Mouse (Mus musculus) Muller cell, postnatal 12 days (primary cell): ENCODE data around the gene Tmem216.

Source experiments
- DNase-seq: peaks from one replicate; pipeline ENCODE4 v3.0.0-alpha.2; 2015; ENCODE audit errors: inconsistent ontology term

Gene Tmem216

DNA sequence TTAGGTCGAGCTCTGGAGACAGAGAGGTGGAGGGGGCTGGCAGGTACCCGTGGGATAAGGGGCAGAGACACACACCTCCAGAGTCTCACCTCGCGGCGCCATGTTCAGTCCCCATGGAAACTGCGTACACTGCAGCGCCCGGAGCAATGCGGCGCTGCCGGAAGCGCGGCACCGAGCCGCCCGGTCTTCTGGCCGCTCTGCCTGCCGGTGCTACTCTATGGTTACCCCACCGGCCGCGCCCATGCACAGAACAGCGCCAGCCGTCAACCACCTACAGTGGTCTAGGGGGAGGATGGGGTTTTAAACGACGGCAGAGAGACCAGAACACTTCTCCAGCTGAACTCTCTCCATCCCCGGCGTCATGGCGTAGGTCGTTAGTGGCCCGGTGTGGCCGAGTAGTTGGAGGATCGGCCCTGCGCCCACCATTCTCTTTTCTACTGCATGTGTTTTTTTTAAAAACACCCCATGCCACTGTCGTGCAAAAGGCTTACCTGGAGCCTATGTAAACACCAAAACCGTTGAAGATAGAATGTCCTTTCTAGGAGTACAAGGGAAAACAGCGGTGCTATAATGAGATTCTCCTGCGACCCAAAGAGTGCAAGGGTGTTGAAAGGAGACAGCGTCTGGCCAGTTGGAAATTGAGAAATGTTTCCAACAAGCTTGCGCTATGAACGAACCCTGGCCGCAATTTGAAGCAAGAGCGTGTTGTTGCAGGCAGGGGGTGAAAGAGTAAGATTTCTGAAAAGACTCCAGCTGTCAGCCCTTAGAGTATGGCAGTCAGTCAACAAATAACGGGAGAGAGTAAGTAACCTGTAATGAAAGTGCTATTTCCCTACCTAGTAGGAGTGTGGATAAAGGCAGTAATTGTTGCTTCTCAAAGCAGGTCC lies at the start of gene Tmem216:
TSS of gene Tmem216 (minus strand) at position 615 of the 887 bp plus-strand sequence.
- peak; percentile 77 for DNase-seq

- peak; percentile 99 for DNase-seq
Measured at GRCm38 (mm10) chr19:10605293-10605900, 49.4 kb upstream of the Tmem216 start, which contains the start of the genes Ddb1 and Tkfc. Ddb1 (plus strand) TSS chr19:10605327. Tkfc (minus strand) TSS chr19:10605654.

GRCm38 (mm10) chr19:10604534-10604933 lies 48.5 kb upstream of the Tmem216 start:
- no peak for DNase-seq

DNA sequence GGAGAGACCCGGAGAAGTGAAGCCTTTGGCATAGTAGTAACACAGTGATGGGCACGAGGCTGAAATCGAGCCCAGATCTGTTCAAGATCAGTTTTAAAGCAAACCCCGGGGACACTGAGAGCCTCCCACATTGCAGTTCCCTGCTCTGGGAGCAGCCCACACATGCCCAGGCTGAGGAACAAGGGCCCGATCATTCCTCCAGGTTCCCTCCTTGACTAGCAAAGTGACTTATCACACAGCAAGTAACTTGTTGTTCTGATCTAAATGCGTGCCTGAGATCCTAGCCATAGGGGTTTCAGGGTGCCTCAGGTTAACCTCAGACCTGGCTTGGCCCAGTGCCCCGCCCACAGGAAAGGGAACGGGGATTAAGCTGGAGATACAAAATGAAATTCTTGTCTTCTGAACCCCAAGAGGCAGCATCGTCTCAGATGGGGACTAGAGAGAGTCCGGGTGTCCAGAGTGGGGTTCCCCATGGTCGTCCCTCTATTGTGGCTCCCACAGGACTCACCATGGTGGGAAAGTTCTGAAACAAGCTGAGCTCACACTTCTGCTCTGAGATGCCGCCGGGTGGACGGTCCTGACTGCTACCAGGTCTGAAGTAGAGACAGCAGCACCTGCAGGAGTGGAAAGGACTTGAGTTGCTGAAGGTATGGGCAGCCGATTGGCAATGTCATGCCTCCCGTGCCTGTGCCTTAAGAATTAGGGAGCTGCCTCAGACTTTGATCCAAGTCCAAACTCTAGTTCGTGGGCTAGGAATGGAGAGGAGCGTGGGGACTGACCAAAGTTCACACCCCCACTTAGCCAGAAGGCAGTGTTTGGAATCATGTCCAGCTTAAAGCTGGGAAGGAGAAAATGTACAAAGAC lies 47.9 kb upstream of the Tmem216 start:
- DNase-seq: no peak

GRCm38 (mm10) chr19:10602787-10603186 lies 46.7 kb upstream of the Tmem216 start:
- peak; percentile 87 for DNase-seq

DNA sequence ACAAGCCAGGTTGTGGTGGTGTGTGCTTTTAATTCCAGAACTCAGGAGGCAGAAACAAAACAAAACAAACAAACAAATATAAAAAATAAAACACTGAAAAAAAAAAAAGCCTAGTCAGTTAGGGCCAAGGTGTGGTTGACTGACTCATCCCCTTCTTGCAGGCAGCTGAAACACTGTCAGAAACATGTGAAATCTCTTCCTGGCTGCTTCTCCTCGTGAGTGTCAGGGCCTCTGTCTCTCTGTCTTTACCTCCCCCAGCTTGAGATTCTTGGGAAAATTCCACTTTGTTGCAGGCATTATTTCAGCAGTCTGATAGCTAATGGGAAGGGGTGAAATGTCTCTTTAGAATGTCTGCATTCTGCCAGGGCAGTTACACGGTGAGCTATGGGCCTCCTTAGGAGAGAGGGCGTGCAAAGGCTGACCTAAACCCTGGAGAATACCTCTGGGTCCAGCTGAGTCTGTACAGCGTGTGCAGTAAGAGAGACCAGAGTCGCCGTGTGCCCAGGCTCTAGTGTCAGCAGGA lies 46.3 kb upstream of the Tmem216 start:
- DNase-seq: no peak

DNA sequence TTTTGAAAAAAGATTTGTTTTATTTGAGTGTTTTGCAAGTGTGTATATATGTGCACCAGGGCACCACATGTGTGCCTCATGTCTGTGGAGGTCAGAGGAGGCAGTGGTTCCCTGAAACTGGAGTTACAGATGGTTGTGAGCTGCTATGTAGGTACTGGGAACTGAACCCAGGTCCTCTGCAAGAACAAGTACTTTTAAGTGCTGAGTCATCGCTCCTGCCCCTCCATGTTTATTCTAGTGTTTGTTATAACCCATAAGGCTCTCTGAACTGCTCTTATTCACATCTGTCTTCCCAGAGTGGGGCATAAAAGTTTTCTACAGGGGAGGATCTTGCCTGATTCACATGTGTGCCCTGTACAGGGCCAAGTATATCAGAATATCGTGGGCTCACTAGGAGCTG lies 43.6 kb upstream of the Tmem216 start:
- no peak for DNase-seq

- no peak for DNase-seq
Measured at GRCm38 (mm10) chr19:10598188-10598587, 42.1 kb upstream of the Tmem216 start.

DNA sequence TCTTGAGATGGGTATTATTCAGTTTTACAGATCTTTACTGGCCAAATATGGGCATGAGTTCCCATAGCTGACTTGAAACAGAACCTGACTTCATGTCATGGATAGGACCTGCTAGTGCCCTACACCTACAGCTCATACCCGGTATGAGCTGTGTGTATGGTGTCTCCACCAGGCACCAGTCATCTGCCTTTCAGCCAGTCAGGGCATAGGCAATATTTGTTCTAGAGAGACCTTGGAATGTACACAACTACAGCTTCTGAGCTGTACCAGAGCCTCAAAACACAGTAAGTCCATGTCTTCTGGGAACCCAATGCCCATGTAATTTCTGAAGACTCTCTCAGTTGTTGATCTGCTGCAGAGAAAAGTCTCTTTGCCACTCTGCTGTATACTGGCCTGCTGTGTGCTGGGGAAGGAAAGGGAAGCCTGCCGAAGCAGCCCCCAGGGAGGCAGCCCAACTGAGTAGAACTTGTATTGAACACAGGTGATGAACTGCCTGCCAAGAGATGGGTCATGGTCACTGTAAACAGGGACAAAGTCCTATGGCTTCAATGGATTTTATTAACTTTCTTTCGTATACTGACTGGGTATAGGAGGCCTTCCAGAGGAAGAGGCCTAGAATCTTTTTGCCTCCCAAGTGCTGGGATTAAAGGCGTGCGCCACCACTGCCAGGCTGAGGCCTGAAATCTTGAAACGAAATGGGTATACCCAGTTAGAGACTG lies 35.8 kb upstream of the Tmem216 start:
- DNase-seq: no peak

- DNase-seq: no peak
Measured at GRCm38 (mm10) chr19:10590301-10590700, 34.3 kb upstream of the Tmem216 start.

DNA sequence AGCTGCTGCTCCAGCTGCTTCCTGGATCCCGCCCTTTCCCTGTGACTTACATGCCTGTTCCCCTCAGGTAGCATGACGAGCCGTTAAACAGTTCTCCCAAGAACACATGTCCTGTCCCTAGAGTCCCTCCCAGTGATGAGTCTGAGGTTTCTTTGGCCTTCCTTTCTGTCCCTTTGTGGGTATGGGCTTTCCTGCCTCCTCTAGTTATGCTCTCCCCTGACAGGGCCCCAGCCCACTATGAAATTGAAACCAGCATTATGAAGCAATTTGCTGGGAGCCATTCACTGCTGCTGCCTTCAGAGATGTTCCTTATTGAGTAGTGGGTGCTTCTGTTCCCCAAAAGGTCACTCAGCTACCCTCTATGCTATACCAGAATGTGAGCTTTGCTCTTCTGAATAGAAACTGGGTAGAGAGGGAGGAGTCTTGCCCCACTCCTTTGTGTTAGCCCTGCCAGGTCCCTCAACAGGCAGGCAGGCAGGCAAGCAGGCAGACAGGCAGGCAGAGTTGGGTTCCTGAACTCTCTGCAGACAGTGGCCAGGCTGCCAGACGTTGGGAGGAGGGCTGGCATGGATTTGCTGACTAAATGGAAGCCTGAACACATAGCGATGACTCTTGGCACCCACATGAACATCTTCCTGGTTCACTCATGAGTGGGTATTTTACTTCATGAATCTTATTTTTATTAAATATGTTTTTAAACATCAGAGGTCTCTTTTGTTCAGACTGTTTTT lies 33.3 kb upstream of the Tmem216 start:
- DNase-seq: no peak

GRCm38 (mm10) chr19:10587231-10587630 lies 31.2 kb upstream of the Tmem216 start:
- DNase-seq: no peak

DNA sequence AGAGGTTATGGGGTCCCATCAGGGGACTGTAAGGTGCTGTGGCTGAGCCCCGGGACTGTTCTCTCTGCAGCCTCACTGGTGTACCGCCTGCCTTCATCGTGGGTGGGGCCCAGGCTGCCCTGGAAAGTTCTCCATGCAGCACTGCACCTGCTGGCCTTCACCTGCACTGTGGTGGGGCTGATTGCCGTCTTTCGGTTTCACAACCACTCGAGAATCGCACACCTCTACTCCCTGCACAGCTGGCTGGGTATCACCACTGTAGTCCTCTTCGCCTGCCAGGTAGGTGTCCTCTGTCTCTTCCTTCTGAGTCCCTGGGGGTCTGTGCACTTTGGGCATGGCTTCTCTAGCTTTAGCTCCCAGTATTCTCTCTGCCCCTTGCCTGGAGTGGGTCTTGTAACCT lies 29.1 kb upstream of the Tmem216 start:
- DNase-seq: no peak

GRCm38 (mm10) chr19:10583550-10584146 lies 27.6 kb upstream of the Tmem216 start:
- no peak for DNase-seq

- DNase-seq: no peak
Measured at GRCm38 (mm10) chr19:10581984-10582383, 25.9 kb upstream of the Tmem216 start.

DNA sequence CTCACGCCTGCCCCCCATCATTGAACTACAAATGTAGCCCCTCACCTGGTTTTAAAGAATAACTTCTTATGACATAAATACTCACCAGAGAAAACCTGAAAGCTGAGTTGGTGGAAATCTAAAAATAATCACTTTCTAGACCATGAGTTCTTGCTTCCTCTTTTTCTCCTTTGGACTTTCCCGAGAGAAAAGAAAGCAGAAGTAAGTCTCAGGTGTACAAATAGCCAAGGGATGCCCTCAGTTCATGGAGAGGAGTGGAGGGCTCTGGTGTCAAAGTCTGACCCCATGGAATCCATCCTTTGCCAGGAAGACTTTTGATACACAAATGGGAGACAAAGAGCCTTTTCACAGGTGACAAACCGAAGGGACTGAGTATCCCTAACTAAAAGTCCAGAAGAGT lies 24.7 kb upstream of the Tmem216 start:
- no peak for DNase-seq

DNA sequence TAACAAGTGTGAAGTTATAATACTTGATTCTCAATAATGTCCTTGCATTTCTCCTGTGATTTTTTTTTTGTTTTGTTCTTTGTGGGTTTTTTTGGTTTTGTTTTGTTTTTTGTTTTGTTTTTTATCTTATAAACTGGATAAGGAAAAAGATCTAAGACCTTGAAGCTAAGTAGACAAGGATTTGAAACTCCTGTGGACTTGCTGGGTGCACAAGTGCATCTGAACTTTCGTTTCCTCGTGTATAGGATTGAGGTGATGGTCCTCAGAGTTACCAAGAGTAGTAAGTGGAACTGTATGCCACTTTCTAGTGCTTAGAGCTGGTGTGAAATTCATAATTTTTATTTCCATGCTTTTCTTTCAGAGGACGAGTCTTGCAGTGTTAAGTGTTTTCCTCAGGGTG lies 24.1 kb upstream of the Tmem216 start:
- DNase-seq: no peak

DNA sequence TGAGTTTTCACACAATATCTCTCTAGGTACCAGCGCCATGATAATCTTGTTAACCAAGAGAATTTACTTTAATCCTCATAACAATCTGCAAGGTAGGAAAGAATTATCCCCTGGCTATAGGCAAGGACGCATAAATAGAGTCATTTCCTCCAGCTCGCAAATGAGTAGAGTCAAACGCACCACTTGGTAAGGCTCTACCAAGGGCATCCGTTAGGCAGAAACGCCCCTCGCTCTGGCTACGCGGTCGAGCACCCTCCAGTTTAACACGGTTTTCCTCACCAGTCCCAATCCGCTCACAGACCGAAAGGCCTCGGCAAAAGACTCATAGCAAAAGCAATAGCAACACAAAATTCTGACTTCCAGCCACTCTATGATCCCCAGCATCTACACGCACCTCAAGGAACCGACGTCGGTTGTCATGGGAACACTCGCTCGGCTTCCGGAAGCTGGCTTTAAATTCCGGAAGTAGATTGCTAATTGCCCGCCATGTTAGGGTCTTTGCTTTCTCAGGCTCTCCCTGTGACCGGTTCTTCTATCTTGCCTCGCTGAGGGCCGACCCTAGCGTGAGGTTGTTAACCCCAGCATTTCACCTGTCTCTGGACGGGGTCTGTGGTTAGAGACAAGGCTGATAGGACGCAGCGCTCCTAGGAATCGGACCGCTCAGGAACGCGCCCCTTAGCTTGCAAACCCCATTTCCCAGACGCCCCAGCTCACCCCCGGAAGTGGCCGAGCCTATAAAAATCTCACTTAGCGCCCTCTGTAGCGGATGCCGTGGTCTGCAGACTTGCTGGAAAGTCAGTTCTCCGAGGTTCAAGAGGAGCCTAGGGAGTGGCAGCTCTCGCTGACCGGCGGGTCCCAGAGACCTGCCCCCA lies 20.9 kb upstream of the Tmem216 start, which contains the start of the genes Cyb561a3 and Tmem138:
TSS of gene Cyb561a3 (plus strand) at position 483 of the 872 bp plus-strand sequence.
TSS of gene Tmem138 (minus strand) at position 673 of the 872 bp plus-strand sequence.
- DNase-seq: peak; percentile 94

- no peak for DNase-seq
Measured at GRCm38 (mm10) chr19:10569627-10570026, 13.6 kb upstream of the Tmem216 start.
